Mouse (Mus musculus) heart, embryonic 10.5 days (tissue): Measurements from ENCODE around the gene Rad54l. TPM values are rescaled to one million over a fixed set of nuclear protein-coding genes. Genes with fewer than 3 reads are reported as not detected.

Experiments
- DNase-seq: peaks from one replicate; pipeline ENCODE4 v3.0.0-alpha.2; 2017; ENCODE audit warnings: low spot score
- H3K27ac ChIP-seq: fragments of 300-500 bp; sonication (generic); 2 replicates; pipeline ENCODE4 v1.5.1; 2016; ENCODE audit warnings: mild to moderate bottlenecking
- H3K27me3 ChIP-seq: fragments of 300-500 bp; sonication (generic); 2 replicates; pipeline ENCODE4 v1.6.1; 2016; ENCODE audit warnings: mild to moderate bottlenecking; ENCODE audit not compliant: poor library complexity, insufficient read depth, severe bottlenecking
- H3K36me3 ChIP-seq: fragments of 300-500 bp; sonication (generic); 2 replicates; pipeline ENCODE4 v1.6.1; 2016; ENCODE audit warnings: mild to moderate bottlenecking, moderate library complexity
- H3K4me1 ChIP-seq: fragments of 300-500 bp; sonication (generic); 2 replicates; pipeline ENCODE4 v1.6.1; 2016; ENCODE audit warnings: mild to moderate bottlenecking
- H3K4me3 ChIP-seq: fragments of 300-500 bp; sonication (generic); 2 replicates; pipeline ENCODE4 v1.5.1; 2016; ENCODE audit warnings: mild to moderate bottlenecking, moderate library complexity
- H3K9me3 ChIP-seq: fragments of 300-500 bp; sonication (generic); 2 replicates; pipeline ENCODE4 v1.6.1; 2016; ENCODE audit warnings: mild to moderate bottlenecking, moderate library complexity
- WGBS: fragments of 180-500 bp; shearing (Covaris S2); methylation state at CpG from one replicate; pipeline ENCODE4 v1.1.7; 2016; 5-methylcytosine and 5-hydroxymethylcytosine counted together
- polyA plus RNA-seq: library from polyadenylated mRNA; unstranded; fragments of >200 nt; fragmentation: Nextera tagmentation; extraction: Ambion mirVana; gene quantifications from 2 replicates; pipeline ENCODE4 v1.2.1, GENCODE M21; 2016

Gene Rad54l
- polyA plus RNA-seq, 1 experiment from 2014 or later, result 38.0 TPM

DNA sequence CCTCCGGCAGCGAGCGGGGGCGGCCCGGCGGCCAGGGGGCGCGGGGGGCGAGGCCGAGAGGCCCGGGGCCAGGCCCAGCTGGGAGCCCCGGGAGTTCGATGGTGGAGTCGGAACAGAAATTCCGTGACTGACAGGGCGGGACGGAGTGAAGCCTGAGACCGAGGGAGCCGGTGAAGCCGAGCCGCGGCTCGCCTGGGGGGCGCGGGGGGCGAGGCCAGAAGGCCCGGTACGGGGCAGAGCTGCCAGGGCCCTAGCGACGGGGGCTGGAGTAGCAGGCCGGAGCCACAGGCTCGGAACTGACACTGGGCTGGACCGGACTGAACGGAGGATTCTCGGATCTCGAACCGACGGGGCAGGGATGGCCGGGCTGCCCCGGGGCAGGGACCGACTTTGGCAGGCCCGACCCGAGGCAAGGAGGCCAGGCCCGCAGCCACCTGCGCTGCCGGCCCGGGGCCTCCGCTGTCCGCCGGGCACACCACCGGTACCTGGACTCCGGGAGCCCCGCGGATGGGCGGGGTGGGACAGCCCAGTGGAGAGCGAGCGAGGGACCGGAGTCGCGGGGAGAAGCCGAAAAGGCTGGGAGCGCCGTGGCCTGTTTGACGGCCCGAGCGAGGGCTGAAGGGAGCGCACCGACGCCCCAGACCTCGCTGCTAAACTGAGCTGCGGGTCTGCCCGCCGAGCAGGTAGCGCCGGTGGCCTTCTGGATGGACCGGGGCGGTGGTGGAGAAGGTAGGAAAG lies 47.7 kb downstream of the Rad54l start:
- Histone ChIP-seq H3K4me3 (peak overlapping the region; percentile 99), H3K27ac (peak overlapping the region; percentile 99), H3K27me3 (no peaks in the 10 kb centered on the region), H3K36me3 (peaks cover 16% of the 10 kb centered on the region), H3K9me3 (no peaks in the 10 kb centered on the region), H3K4me1 (peaks cover 35% of the 10 kb centered on the region)
- DNase-seq, result peak; percentile 90
- under 1% methylated on average over 77 of the region's 77 CpGs for WGBS

DNA sequence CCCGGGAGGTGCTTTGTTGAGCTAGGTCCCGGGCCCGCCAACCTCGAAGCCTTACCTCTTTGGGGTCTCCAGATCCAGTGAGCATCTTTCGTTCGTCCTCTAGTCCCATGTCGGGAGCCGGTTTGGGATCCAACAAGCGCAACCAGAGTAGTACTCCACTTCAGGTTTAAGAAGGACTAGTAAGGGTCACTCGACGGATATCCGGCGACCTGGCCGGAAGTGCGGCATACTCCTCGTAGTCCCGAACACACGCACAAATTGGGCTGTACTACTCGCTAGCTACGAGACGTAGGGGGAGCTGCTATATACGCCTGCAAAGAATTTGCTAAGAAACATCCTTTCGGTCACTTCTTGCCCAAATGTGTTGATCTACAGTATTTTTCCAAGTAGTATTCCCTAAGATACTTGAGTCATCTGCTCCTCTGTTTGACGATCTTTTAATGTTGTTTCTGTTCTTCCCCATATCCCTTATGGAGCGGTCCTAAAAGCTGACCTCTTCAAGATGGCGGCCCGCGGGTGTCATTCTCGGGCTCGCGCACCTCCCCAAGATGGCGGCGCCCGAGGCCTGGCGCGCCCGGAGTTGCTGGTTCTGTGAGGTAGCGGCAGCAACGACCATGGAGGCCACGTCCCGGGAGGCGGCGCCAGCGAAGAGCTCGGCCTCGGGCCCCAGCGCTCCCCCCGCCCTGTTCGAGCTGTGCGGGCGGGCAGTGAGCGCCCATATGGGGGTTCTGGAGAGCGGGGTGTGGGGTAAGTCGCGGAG lies 48.4 kb downstream of the Rad54l start, which contains the start of the genes Uqcrh and Lrrc41:
Uqcrh (minus strand) TSS at position 211 of the 760 bp plus-strand sequence.
Lrrc41 (plus strand) TSS at position 409 of the 760 bp plus-strand sequence.
- Histone ChIP-seq H3K4me3 (peak within 1 kb of the TSS; percentile 99), H3K4me1 (peaks cover 35% of the 10 kb centered on the region), H3K27me3 (no peaks in the 10 kb centered on the region), H3K27ac (peak within 1 kb of the TSS; percentile 99), H3K9me3 (no peaks in the 10 kb centered on the region), H3K36me3 (peaks cover 16% of the 10 kb centered on the region)
- under 1% methylated on average over 55 of the region's 55 CpGs for WGBS
- DNase-seq, result peak; percentile 98

DNA sequence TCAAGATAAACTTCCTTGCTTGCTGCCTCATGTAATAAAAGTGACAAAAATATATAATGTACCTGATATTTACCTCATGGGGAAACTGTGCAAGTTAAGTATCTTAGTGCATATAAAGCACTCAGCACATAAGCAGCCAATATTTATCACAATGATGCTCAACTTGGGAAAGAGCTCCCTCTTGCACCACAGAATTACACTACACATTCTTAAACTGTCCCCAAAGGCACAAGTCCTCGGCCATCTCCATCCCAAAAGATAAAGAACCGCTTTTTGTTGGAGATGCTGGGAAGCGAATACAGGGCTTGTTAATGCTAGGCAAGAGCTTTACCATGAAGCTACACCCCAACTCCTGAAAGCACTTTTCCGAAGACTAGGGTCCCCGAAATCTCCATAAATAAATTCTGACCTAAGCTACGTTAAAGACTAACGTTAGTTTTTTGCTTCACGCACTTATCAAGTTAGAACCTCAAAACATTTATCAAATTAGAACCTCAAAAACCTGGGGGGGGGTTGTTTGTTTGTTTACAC lies 49.3 kb downstream of the Rad54l start:
- H3K36me3 ChIP-seq, result peaks cover 18% of the 10 kb centered on the region
- peak overlapping the region; percentile 99 for H3K27ac ChIP-seq
- DNase-seq, result no peak
- no peaks in the 10 kb centered on the region for H3K27me3 ChIP-seq
- H3K9me3 ChIP-seq, result no peaks in the 10 kb centered on the region
- WGBS, result 2% methylated on average over 8 of the region's 8 CpGs
- H3K4me3 ChIP-seq, result peak overlapping the region; percentile 99
- H3K4me1 ChIP-seq, result peaks cover 35% of the 10 kb centered on the region

DNA sequence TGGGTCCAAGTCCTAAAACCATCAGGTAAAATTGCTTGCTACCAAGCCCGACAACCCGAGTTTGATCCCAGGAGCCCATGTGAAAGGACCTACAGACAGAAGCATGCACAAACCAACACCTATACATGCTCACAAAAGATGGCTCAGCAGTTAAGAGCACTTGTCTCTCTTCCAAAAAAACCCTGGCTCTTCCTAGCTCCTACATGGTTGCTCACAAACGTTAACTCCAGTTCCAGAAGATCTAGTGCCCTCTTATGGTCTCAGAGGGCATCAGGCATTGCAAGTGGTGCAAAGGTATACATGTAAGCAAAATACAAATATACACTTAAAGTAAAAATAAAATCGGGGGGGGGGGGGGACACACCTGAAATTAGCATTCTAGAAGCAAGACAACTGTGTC lies 50.3 kb downstream of the Rad54l start:
- Histone ChIP-seq H3K9me3 (no peaks in the 10 kb centered on the region), H3K36me3 (peaks cover 28% of the 10 kb centered on the region), H3K4me1 (peaks cover 35% of the 10 kb centered on the region), H3K27ac (no peak overlapping the region), H3K27me3 (no peaks in the 10 kb centered on the region), H3K4me3 (peak overlapping the region; percentile 99)
- 55% methylated on average over 4 of the region's 4 CpGs for WGBS
- DNase-seq, result no peak

DNA sequence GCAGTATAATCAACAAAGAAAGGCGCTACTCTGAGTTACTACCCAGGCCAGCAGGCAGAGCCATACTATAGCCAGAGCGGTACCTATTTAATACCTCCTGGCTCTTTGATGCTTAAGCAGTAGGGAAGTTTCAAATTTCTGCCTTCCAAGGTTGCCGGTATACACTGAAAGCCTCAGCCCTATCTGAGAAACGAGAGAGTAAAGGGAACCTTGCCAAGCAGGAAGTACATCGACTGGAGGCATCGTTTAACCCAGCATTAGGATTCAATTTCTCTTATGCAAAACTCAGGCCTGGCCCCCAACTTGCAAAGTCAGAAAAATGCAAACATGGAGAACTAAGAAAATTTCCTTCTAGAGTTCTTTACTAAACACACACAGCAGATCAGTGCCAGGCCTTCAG lies 53.4 kb downstream of the Rad54l start:
- no peak for DNase-seq
- Histone ChIP-seq H3K4me1 (peaks cover 18% of the 10 kb centered on the region; the same call in 1 of the 2 replicates), H3K27ac (no peak overlapping the region), H3K27me3 (no peaks in the 10 kb centered on the region), H3K4me3 (no peak overlapping the region), H3K9me3 (no peaks in the 10 kb centered on the region), H3K36me3 (peaks cover 54% of the 10 kb centered on the region)
- 86% methylated on average over 6 of the region's 6 CpGs for WGBS

DNA sequence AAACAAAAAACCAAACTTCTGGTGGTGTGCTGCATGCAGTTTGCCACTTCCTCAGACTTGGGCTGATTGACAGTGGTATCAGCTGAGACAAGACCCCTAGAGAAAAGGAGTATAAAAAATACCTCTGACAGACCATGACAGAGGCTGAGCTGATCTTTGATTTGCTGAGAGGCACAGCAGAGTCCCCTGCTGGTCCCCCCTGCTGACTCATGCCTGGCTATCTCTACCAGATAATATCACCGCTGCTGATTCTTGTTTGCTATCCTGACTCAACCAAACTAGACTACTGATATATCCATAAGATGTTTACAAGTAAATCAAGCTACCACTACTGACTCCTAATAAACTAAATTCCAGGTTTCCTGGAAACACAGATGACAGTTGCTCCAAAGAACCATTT lies 59.6 kb downstream of the Rad54l start:
- Histone ChIP-seq H3K27me3 (no peaks in the 10 kb centered on the region), H3K4me3 (no peak overlapping the region), H3K4me1 (no peaks in the 10 kb centered on the region), H3K27ac (no peak overlapping the region), H3K36me3 (peaks cover 34% of the 10 kb centered on the region), H3K9me3 (no peaks in the 10 kb centered on the region)
- no peak for DNase-seq
- WGBS, result 6% methylated on average over 1 of the region's 1 CpGs

DNA sequence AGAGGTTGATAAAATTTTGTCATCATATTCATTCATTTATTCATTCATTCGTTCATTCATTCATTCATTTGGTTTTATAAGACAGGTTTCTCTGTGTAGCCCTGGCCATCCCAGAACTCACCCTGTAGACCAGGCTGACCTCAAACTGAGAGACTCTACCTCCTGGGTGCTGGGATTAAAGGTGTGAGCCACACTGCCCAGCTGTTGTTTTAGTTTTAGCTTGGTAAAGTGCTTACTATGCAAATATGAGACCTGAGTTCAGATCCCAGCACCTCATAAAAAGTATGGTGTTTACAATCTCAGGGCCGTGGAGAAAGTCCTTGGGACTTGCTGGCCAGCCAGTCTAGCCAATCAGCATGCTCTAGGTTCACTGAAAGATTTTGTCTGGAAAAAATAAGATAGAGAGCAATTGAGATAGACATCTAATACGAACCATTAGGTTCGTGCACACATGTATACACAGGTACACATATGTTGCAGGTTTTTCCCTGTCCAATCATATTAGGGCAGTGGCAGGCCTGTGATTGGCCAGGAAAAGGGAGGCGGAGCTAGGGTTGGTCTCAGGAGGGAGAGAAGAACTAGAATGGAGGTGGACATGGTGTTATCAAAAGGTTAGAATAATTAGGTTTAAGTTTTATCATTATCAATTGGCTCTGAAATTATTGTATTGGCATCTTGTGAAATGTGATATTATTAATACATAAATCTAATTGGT lies 64.3 kb downstream of the Rad54l start:
- Histone ChIP-seq H3K27me3 (no peaks in the 10 kb centered on the region), H3K36me3 (no peaks in the 10 kb centered on the region), H3K4me3 (no peak overlapping the region), H3K4me1 (no peaks in the 10 kb centered on the region), H3K27ac (no peak overlapping the region), H3K9me3 (no peaks in the 10 kb centered on the region)
- 72% methylated on average over 5 of the region's 5 CpGs for WGBS
- no peak for DNase-seq

DNA sequence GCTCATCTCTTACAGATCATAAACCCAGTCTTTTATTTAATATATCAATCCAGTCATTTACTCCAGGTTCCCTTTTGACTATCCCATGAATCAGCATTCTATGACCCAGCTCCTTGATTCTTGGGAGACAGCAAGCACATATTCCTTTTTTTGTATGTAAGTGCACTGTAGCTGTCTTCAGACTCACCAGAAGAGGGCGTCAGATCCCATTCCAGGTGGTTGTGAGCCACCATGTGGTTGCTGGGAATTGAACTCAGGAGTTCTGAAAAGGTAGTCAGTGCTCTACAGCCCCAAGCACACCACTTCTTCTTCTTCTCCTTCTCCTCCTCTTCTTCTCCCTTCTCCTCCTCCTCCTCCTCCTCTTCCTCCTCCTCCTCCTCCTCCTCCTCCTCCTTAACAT lies 65.9 kb downstream of the Rad54l start:
- Histone ChIP-seq H3K9me3 (no peaks in the 10 kb centered on the region), H3K36me3 (no peaks in the 10 kb centered on the region), H3K4me3 (no peak overlapping the region), H3K4me1 (peaks cover 10% of the 10 kb centered on the region), H3K27ac (no peak overlapping the region), H3K27me3 (no peaks in the 10 kb centered on the region)
- DNase-seq, result no peak
- WGBS, result 0% methylated on average over 1 of the region's 1 CpGs

DNA sequence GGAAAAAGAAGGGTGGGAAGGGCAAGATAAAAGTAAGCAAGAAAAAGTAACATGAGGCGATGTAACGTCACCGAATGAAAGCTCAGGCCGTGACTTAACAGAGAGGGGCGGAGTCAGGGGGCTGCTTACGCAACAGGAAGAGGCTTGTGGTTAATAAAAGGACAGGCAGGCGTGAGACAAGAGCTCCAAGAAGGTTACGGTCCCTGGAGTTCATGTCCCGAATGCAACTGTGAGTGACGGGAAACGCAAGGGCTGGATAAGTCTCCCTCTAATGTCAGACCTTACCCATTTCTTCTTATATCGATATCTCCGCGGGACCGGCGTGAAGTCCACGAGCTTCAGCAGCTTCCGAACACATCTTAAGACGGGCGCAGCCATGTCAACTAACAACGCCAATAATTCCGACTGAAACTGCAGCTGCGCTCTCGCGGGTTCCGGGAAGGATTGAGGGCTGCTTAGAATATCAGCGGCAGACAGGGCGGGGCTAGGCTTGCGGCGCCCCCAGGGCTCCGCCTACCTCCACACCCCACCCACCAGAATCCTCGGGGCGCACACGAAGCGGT lies 70.0 kb downstream of the Rad54l start, which contains the start of gene Nsun4:
Nsun4 (minus strand) TSS at position 478 of the 563 bp plus-strand sequence.
- peaks cover 14% of the 10 kb centered on the region for H3K4me1 ChIP-seq
- H3K4me3 ChIP-seq, result peak within 1 kb of the TSS; percentile 72
- no peaks in the 10 kb centered on the region for H3K9me3 ChIP-seq
- H3K27me3 ChIP-seq, result no peaks in the 10 kb centered on the region
- peaks cover 3% of the 10 kb centered on the region; the same call in 1 of the 2 replicates for H3K36me3 ChIP-seq
- peak within 1 kb of the TSS; percentile 90 for H3K27ac ChIP-seq
- peak; percentile 97 for DNase-seq
- WGBS, result under 1% methylated on average over 35 of the region's 35 CpGs

DNA sequence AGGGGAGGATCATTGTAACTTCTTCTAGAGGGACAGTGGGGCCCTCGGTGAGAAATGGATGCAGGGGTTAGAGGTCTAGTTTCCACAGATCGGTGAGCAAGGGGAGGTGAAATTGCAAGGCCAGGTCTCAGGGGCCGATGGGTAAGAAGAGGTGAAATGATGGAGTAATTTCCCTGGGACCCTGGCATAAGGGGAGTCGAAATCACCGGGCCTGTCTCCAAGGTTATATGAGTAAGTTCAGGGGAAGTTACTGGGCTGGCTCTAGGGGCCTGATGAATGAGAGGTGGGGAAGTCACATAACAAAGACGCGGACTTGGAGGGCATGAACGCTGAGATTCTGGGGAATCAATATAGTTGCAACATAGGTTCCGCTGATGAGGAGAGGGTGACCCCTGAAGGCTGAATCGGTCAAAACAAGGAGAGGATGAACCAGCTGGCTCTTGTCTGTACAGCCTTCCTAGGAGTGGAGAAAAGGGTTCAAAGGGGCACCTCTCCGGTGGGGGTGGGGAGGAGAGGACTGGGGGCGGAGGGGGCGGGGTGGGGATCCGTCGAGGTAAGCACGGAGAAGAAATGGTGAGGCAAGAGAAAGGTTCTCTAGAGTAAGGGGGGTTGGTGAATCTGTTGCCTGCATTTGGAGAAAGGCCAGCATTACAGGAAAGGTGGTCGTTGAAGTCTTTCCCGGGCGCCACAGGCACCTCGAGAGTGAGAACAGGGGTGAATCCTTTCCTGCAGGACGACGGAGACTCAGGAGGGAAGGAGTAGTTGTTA lies 70.8 kb downstream of the Rad54l start:
- 9% methylated on average over 22 of the region's 22 CpGs for WGBS

DNA sequence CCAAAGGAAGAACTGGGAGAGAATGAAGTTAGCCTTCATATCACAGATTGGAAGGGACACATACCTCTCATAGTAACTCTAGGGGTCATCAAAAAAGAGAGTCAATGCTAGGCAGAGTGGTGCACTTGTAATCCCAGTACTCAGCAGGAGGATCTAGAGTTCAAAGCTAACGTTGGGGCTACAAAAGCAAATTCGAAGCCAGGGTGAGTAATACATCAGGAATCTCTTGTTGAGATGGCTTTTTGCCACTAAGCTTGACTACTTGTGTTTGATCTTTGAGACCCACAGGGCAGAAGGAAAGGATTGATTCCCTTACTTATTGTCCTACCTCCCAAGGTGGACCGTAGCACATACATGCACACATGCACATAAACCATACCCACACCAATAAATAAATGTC lies 74.3 kb downstream of the Rad54l start:
- Histone ChIP-seq H3K27ac (no peak overlapping the region), H3K27me3 (no peaks in the 10 kb centered on the region), H3K36me3 (peaks cover 19% of the 10 kb centered on the region), H3K9me3 (no peaks in the 10 kb centered on the region), H3K4me1 (peaks cover 14% of the 10 kb centered on the region), H3K4me3 (no peak overlapping the region)
- no peak for DNase-seq
- 79% methylated on average over 3 of the region's 3 CpGs for WGBS

More for the DNA sequence above, 70.8 kb downstream of the Rad54l start:
- H3K27ac ChIP-seq, result peak overlapping the region; percentile 90
- H3K27me3 ChIP-seq, result no peaks in the 10 kb centered on the region
- DNase-seq, result peak; percentile 81
- H3K4me1 ChIP-seq, result peaks cover 14% of the 10 kb centered on the region
- H3K4me3 ChIP-seq, result peak overlapping the region; percentile 72
- H3K9me3 ChIP-seq, result no peaks in the 10 kb centered on the region
- peaks cover 9% of the 10 kb centered on the region for H3K36me3 ChIP-seq
